Mouse (Mus musculus): ENCODE data around the gene Vps13d.

The Vps13d gene

DNA sequence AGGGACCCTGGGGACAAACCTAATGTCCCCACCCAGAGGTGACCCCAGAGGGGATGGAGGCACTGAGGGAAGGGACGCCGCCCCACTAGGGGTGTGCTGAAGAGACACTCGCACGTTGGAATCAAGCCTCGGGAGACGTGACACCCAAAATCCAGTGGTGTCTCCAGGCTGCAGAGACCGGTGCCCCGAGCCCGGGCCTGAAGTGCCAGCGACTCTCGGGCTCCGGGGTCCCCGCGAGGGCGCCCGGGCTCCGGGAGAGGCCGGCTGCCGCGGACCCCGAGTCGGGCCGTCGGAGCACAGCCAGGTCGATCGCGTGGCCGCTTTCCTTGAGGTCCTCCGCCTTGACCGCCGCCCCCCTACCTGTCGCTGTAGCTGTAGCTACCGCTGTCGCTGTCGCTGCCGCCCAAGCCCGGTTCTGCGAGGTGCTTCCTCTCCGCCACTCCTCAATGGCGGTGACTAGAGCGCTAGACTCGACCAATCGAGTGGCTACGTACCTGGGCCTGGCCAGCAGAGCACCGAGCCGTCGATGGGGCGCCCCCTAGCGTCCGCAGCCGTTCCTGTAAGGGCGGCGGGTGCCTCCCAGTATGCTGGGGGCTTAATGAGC, at the start of gene Vps13d:
Vps13d (minus strand) TSS at position 447 of the 604 bp plus-strand sequence.
- peak; percentile 91 for DNase-seq (ENCODE audit: low read depth)

- no peak for DNase-seq (ENCODE audit: low read depth)
Observed at GRCm38 (mm10) chr4:145242719-145243350, 48.0 kb upstream of the Vps13d start.

DNA sequence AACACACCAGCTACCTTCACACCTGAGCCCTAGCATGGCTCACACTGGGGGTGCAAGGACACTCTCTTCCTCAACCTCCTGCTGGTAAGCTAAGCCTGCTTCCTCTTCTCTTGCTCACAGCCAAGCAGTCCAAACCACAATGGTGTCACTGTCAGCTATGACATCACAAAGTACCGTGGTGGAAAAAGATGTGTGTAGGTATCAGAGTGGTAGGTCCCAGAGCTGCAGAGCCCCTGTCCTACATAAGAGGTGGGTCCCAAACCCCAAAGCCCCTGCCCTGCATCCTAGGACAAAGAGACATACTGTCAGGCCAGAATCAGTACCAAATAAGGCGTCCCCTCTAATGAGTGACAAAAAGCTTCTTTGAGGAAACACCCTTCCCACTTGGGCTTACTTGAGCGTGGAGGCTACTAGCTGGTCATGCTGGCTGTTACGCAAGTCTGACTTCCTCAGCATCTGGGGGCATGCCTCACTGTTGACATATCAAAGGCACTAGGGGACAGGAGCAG, 46.0 kb upstream of the Vps13d start:
- DNase-seq (ENCODE audit: low read depth), result peak; percentile 94

DNA sequence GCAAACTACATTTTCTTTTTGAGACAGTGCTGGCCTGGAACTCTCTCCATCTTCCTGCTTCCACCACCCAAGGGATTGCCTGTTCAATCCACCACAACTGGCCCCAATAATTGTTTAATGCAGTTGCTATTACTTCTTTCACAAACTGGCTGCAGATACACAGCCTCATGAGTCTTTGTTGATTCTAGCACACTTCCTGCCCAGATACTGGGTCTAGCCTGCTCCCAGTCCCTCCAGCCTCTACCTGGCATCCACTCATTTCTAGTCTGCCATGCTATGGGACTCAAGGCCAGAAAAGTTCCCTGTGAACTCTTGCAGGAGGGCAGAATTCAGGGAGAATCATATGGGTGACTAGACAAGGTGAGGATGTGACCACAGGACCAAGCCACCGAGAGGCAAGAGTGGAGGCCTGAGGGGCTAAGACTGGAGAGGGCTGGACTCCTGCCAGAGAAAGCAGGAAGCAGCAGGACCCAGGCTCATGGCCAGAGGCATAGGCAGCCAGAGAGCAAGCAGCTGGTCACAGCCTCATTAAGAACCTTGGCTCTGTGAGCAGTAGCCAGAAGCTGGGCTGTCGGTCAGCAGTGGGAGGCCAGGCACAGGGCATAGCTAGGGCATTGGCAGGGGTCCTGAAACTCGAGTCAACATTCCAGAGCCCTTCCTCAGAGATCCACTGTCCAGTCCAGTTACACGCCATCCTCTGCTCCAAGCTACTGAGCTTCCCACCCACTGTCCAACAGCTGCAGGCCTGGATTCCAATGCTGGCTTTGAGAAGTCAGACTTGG, 44.4 kb upstream of the Vps13d start:
- peak; percentile 84 for DNase-seq (ENCODE audit: low read depth)

DNA sequence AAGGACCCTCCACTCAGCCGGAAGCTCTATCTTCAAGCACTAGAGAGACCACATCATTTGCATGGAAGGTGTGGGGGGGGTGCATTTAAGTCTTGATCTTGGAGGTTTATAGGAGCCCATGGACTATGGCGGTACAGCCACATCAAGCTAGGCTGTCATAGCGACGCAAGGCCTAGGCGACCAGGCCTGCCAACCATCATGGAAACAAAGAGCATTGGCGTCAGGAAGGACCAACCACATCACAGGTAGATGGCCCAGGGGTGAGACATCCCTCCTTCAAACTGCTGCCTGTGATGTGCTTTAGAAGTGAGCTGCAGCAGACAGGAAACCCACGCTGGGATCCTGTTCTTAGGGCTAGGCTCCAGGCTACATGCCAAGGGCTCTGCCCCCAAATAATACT, 41.2 kb upstream of the Vps13d start:
- DNase-seq (ENCODE audit: low read depth), result peak; percentile 58

- no peak for DNase-seq (ENCODE audit: low read depth)
Observed at GRCm38 (mm10) chr4:145233487-145234228, 38.9 kb upstream of the Vps13d start.

GRCm38 (mm10) chr4:145231732-145232131, 36.9 kb upstream of the Vps13d start:
- DNase-seq (ENCODE audit: low read depth), result no peak

GRCm38 (mm10) chr4:145230647-145231046, 35.8 kb upstream of the Vps13d start:
- DNase-seq (ENCODE audit: low read depth), result no peak

DNA sequence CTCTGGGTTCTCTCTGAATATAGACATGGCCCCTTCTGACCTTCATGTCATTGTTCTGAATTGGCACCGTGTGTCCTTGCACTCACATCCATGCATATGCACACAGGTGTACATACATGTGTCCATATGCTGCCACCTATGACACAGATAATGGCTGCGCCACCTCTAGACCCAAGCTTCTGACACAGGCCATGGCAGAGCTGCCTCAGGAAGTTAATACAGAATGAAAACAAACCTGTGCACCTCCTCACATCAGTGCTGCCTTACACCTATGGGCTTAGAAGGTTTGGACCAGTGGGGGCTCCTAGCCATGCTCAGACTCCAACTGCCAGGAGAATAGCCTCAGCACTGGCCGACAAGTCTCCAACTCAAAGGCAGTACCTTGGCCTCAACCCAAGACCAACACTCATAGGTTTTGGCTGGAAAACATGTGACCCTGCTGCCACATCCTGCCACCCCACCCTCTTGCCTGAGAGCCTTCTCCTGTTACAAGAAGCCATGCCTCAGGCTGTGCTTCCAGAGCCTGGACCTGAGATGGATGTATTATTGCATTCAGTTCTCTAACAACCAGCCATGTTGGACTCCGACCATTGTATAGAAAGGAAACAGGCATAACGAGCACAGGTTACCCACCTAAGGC, 34.8 kb upstream of the Vps13d start:
- peak; percentile 93 for DNase-seq (ENCODE audit: low read depth)

DNA sequence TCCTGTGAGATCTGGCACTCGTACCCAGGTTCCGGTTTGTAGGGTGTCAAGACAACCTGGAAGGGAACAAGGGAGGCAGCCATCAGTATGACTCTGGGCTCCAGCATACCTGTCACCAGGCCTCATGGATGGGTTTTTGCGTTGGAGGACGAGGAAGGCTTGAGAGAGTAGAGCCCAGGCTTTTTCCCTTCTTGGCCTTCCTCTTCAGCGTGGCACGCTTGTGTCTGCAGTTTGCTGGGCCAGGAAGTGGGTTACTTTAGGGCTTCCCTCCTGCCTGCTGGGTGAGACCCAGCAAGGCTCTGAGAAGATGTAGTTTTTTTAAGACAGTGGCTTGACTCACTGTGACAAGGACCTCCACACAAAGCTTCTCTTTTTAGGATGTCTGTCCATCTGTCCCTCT, 34.2 kb upstream of the Vps13d start:
- peak; percentile 79 for DNase-seq (ENCODE audit: low read depth)

DNA sequence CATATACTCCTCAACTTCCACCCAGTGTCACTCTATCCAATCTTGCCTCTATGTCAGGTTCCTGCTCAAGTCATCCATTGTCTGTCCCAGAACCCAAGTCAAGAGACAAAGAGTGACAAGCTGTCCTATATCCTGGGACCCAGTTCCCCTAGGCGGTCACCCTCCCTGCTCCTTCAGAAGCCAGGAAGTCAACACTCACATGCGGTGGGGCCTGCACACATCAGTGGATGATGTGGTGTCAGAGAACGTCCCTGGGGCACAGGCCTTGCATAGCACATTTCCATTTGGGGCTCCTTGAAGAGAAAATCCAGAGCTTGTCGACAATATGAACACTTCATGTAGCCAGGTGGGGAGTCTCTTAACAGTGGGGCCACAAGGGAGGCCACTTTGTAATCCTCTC, 29.8 kb upstream of the Vps13d start:
- DNase-seq (ENCODE audit: low read depth), result no peak

DNA sequence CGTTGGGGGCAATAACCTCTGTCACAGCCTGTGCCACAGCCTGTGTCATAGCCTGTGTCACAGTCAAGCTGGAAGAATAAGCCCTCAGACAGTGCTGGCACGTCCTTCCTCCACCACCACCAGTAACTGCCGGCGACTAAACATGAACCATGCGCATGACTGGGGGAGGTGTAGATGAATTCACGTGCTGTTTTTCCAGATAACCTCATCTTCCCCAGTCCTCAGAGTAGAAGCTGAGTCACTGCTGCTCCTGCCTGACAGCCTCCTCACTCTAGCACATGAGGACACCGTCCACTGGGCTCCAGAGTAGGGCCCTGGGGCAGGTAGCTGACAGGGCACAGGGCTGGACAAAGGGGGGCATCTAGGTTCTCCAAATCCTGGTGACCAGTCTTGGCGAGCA, 27.3 kb upstream of the Vps13d start:
- peak; percentile 84 for DNase-seq (ENCODE audit: low read depth)

DNA sequence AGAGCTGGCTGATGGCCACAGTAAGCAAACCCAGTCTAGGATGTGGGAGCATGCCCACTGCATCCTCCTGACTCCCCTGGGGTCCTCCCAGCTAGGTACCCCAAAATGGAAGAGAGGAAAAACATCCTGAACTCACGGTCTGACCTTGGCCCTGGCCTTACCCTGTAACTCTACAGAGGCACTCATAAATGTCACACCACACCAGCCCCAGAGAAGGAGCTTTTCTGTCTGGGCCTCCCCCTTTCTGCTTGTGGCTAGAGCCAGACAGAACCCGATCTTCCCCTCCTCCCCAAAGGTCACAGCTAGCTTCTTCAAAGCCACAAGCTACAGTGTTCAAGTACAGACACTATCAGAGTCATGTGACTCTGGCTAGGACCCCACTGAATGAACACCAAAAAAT, 26.6 kb upstream of the Vps13d start:
- peak; percentile 62 for DNase-seq (ENCODE audit: low read depth)

DNA sequence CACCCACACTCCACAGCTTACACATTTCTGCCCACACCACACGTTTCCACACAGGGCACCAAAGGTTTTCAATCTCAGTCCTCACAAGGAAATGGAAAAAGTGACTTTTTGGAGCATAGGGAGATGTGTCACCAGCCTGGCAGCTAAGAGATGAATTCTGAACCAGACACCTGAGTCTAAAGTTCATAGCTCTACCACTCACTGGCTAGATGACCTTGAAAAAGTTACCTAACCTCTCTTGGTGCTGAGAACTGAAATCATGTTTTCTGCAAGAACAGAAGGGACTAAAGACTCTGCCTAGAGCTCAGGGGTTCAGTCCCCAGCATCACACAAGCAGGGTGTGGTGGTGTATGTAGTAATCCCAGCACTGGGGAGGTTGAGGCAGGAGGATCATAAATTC, 25.2 kb upstream of the Vps13d start:
- no peak for DNase-seq (ENCODE audit: low read depth)

DNA sequence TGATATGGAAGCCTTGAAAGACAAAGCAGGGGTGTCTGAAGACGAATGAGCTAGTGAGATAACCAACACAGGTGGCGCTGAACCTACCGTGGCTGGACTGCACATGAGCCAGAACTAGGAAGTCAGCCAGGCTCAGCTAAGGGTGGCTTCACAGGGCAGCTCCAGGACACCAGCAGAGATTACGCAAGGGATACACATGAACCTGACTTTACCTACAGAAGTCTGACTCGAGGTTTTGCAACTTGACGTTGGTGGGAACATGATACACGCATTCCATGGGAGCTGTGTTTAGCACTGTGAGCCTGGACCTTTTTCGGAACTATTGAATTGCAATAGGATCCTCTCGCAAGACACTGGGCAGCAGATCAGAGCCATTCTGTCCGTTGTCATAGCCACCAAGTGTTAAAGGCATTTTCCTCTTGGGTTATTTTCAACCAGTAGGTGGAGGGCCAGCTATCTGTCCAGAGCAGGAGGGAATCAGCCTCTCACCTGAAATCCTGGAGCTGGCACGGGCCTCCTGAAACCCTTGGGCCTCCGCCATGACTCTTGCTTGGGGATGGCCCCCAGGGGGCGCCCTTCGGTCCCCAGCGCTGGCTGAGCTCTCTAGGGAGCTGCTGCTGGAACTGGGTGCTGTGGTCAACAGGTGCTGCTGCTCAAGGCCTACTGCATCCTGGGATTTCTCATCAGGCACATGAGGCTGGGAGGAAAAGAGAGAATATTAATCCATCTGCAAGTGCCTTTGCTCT, 24.6 kb upstream of the Vps13d start:
- no peak for DNase-seq (ENCODE audit: low read depth)

- no peak for DNase-seq (ENCODE audit: low read depth)
Observed at GRCm38 (mm10) chr4:145217837-145218236, 23.0 kb upstream of the Vps13d start.

DNA sequence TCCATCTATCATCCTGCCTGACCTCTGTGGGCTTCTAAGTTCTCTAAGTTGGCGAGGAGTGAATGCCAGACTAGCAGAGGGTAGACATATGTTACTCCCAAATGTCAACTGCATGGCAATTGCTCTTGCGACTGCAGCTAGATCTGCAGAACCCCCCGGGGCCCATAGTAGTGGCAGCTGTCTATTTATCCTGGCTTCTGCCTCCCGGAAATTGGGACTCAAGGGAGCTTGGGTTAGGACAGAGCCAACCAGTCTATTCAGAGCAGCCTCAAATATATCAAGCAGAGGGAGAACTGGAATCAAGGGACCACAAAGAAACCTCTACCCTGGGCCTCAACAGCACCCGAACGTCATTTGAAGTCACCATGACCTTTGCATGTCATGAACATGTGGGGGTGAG, 22.2 kb upstream of the Vps13d start:
- no peak for DNase-seq (ENCODE audit: low read depth)

GRCm38 (mm10) chr4:145215396-145215795, 20.6 kb upstream of the Vps13d start:
- DNase-seq (ENCODE audit: low read depth), result no peak

GRCm38 (mm10) chr4:145214786-145215174, 20.0 kb upstream of the Vps13d start:
- no peak for DNase-seq (ENCODE audit: low read depth)

GRCm38 (mm10) chr4:145213999-145214785, 19.4 kb upstream of the Vps13d start:
- peak; percentile 88 for DNase-seq (ENCODE audit: low read depth)

Data from 416B (cell line).